Mouse (Mus musculus) liver, embryonic 11.5 days (tissue): ENCODE measurements around the gene Gpr157. TPM values are rescaled to one million over a fixed set of nuclear protein-coding genes. Genes with fewer than 3 reads are reported as not detected.

Experiments
- ATAC-seq: fragments of 200-750 bp; cut with Nextera tagmentation; replicated peaks from 2 replicates; pipeline ENCODE4 v1.8.0; 2017; ENCODE audit warnings: moderate number of reproducible peaks, mild to moderate bottlenecking, moderate TSS enrichment, moderate library complexity; ENCODE audit not compliant: low FRiP score
- DNase-seq: peaks from one replicate; pipeline ENCODE4 v3.0.0-alpha.2; 2017; ENCODE audit warnings: low spot score
- H3K27ac ChIP-seq: fragments of 300-500 bp; sonication (generic); 2 replicates; pipeline ENCODE4 v1.5.1; 2014; ENCODE audit warnings: mild to moderate bottlenecking, low read depth, low read length, control low read depth
- H3K27me3 ChIP-seq: fragments of 300-500 bp; sonication (generic); replicated peaks from 2 replicates; pipeline ENCODE4 v1.6.1; 2014; ENCODE audit warnings: low read length, mixed read lengths; ENCODE audit not compliant: control insufficient read depth, insufficient read depth
- H3K36me3 ChIP-seq: fragments of 300-500 bp; sonication (generic); 2 replicates; pipeline ENCODE4 v1.6.1; 2014; ENCODE audit warnings: mild to moderate bottlenecking, low read length, moderate library complexity, mixed read lengths; ENCODE audit not compliant: control insufficient read depth, insufficient read depth
- H3K4me1 ChIP-seq: fragments of 300-500 bp; sonication (generic); replicated peaks from 2 replicates; pipeline ENCODE4 v1.6.1; 2014; ENCODE audit warnings: low read length, mixed read lengths; ENCODE audit not compliant: control insufficient read depth, insufficient read depth
- H3K4me2 ChIP-seq: fragments of 300-500 bp; sonication (generic); 2 replicates; pipeline ENCODE4 v1.6.1; 2014; ENCODE audit warnings: mild to moderate bottlenecking, control low read depth, moderate library complexity
- H3K4me3 ChIP-seq: fragments of 300-500 bp; sonication (generic); 2 replicates; pipeline ENCODE4 v1.5.1; 2014; ENCODE audit warnings: low read depth, low read length, control low read depth
- H3K9ac ChIP-seq: fragments of 300-500 bp; sonication (generic); 2 replicates; pipeline ENCODE4 v1.6.1; 2014; ENCODE audit warnings: low read depth, low read length, control low read depth
- H3K9me3 ChIP-seq: fragments of 300-500 bp; sonication (generic); 2 replicates; pipeline ENCODE4 v1.6.1; 2016; ENCODE audit warnings: low read length, inconsistent platforms, mixed read lengths; ENCODE audit not compliant: control insufficient read depth
- WGBS: fragments of 180-500 bp; shearing (Covaris S2); extraction: QIAGEN DNeasy Blood & Tissue Kit; methylation state at CpG from one replicate; pipeline ENCODE4 v1.1.7; 2014; 5-methylcytosine and 5-hydroxymethylcytosine counted together
- polyA plus RNA-seq: library from polyadenylated mRNA; unstranded; fragments of >200 nt; fragmentation: Nextera tagmentation; extraction: Ambion mirVana; gene quantifications from 2 replicates; pipeline ENCODE4 v1.2.1, GENCODE M21; 2014

The Gpr157 gene
- polyA plus RNA-seq, 1 experiment from 2014 or later, result 0.29 TPM

DNA sequence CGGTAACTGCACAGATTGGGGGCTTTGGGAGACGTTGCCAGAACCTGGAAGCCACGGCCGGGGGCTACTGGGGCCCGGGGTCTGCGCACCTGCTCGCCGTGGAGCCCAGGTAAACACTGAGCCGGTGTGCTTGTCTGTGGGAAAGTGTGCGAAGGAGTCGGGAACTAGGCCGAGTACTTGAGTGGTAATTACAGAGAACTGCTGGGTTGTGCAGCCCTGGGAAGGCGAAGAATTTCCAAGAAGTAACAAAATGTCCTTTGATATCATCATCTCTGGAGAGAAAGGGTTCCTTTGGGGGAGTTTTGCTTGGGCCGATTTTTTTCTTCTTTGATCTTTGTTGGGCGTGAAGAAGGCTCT is 38.0 kb upstream of the Gpr157 start:
- no peak overlapping the region for H3K27ac ChIP-seq
- ATAC-seq (no peak), DNase-seq (no peak)
- H3K9ac ChIP-seq, result peak overlapping the region; percentile 34; the same call in 1 of the 2 replicates
- H3K4me2 ChIP-seq, result peak overlapping the region; percentile 81
- H3K9me3 ChIP-seq, result no peaks in the 10 kb centered on the region
- H3K36me3 ChIP-seq, result no peaks in the 10 kb centered on the region
- peaks cover 7% of the 10 kb centered on the region; the same call in 1 of the 2 replicates for H3K4me1 ChIP-seq
- peak overlapping the region; percentile 46 for H3K4me3 ChIP-seq
- 16% methylated on average over 15 of the region's 15 CpGs for WGBS
- H3K27me3 ChIP-seq, result peaks cover 58% of the 10 kb centered on the region

DNA sequence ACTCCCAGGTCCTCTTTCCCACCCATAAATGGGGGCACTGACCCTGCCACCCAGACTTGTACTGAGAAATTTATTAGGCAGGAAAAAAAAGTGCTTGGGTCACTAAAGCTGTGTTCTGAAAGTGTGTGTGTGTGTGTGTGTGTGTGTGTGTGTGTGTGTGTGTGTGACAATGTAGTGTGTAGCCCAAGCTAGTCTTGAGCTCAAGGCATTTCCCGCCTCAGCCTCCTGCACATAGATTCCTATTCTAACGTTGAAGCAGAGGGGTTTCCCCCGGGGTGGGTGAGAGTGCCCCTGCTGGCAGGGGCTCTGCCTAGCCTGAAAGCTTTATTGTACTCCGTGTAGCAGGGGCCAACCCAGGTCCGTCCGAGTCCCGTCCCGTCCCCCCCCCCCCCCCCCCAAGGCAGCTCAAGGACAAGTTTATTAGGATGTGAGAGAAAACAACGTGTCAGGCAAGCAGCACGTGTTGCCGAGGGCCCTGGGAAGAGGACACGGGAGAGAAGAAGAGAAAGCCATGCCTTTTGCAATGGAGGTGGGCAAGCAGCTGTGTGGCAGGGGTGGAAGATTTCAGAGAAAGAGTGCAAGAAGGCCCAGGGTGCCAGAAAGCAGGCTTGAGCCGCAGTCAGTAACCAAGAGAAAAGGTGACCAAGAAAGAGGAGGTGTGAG is 37.5 kb upstream of the Gpr157 start:
- ATAC-seq (no peak), DNase-seq (no peak)
- Histone ChIP-seq H3K9me3 (no peaks in the 10 kb centered on the region), H3K27me3 (peaks cover 55% of the 10 kb centered on the region), H3K4me2 (peak overlapping the region; percentile 81; the same call in 1 of the 2 replicates), H3K27ac (no peak overlapping the region), H3K9ac (no peak overlapping the region), H3K4me1 (peaks cover 7% of the 10 kb centered on the region; the same call in 1 of the 2 replicates), H3K36me3 (no peaks in the 10 kb centered on the region), H3K4me3 (no peak overlapping the region)
- 14% methylated on average over 13 of the region's 13 CpGs for WGBS

DNA sequence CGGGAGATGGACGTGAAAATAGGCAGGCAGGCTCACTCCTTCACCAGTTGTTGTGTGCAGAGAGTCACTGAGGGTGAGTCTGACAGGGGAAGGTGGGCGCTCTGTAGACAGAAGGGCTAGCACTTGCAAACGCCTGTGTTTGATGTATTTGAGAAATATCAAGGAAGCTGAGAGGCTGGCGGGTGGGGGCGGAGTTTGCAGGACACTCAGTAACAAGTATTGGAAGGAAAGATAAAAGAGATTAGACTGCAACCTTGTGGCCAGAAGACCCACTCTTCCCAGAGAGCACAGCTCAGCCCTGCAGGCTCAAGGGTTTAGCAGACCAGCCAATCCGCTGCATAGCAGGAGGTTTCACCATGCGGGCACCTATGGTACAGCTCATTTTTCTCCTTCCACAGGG is 35.7 kb upstream of the Gpr157 start:
- ATAC-seq, result no peak
- Histone ChIP-seq H3K4me3 (no peak overlapping the region), H3K4me2 (no peak overlapping the region), H3K27ac (no peak overlapping the region), H3K27me3 (peaks cover 46% of the 10 kb centered on the region), H3K36me3 (no peaks in the 10 kb centered on the region), H3K9me3 (no peaks in the 10 kb centered on the region), H3K9ac (no peak overlapping the region), H3K4me1 (peaks cover 7% of the 10 kb centered on the region; the same call in 1 of the 2 replicates)
- 63% methylated on average over 8 of the region's 8 CpGs for WGBS
- no peak for DNase-seq

DNA sequence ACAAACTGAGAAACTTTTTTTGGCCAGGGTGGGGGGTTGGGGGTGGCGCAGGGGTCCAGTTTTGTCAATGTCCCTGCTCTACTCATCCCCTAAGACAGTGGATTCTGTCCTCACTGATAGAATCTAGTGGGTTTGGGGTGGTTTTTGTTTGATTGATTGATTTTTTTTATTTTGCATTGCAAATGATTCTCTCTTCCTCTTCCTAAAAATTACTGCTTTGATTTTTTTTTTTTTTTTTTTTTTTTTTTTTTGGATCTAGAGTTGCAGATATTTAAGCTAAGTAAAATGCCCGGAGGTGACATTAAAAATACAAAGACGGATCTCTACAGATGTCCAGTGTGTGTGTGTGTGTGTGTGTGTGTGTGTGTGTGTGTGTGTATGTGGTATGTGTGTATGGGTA is 34.8 kb upstream of the Gpr157 start:
- H3K9ac ChIP-seq, result no peak overlapping the region
- peaks cover 7% of the 10 kb centered on the region; the same call in 1 of the 2 replicates for H3K4me1 ChIP-seq
- 85% methylated on average over 3 of the region's 3 CpGs for WGBS
- ATAC-seq (no peak), DNase-seq (no peak)
- H3K27ac ChIP-seq, result no peak overlapping the region
- H3K27me3 ChIP-seq, result peaks cover 41% of the 10 kb centered on the region
- H3K4me3 ChIP-seq, result no peak overlapping the region
- no peaks in the 10 kb centered on the region for H3K36me3 ChIP-seq
- H3K4me2 ChIP-seq, result no peak overlapping the region
- no peaks in the 10 kb centered on the region for H3K9me3 ChIP-seq

DNA sequence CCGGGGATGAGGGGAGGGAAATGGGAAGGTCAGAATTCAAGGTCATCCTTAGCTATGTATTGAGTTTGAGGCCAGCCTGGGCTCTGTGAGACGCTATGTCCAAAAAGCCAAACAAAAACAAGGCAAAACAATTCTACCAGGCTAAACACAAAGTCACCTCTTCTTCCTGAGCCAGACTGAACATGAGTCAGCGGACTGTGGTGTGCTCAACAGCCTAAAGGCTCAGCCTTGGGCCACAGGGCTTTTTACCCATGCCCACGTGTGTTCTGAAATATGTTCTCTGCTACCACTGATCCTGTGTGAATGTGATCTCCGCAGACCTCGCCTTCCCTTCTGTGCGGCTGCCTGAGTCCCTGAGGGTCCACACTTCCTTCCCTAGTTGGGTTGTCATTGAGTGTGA is 31.0 kb upstream of the Gpr157 start:
- Histone ChIP-seq H3K27ac (no peak overlapping the region), H3K4me3 (no peak overlapping the region), H3K36me3 (no peaks in the 10 kb centered on the region), H3K9me3 (no peaks in the 10 kb centered on the region), H3K4me2 (no peak overlapping the region), H3K4me1 (peaks cover 9% of the 10 kb centered on the region), H3K27me3 (peaks cover 3% of the 10 kb centered on the region; the same call in 1 of the 2 replicates), H3K9ac (no peak overlapping the region)
- no peak for DNase-seq
- ATAC-seq, result no peak
- 57% methylated on average over 7 of the region's 7 CpGs for WGBS

DNA sequence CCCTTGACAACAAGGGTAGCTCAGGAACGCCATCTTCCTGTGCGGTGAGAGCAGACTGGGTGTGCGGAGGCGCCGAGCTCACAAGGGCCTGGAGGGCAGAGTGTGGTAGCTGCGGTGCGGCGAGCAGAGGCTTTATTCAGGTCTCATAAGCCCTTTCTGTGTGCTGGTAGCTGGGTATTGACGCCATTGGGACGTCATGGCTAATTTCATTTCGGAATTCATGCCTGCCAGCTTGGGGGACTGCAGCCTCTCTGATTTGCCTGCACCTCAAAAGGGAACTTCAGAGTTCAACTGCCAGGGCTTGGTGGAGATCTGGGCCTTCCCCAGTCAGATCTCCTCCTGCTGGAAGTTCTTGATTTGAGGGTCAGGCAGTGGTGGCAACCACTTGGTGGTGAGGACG is 29.4 kb upstream of the Gpr157 start:
- DNase-seq, result no peak
- no peak overlapping the region for H3K27ac ChIP-seq
- no peak overlapping the region for H3K9ac ChIP-seq
- no peak overlapping the region for H3K4me3 ChIP-seq
- no peaks in the 10 kb centered on the region for H3K9me3 ChIP-seq
- peaks cover 8% of the 10 kb centered on the region; the same call in 1 of the 2 replicates for H3K4me1 ChIP-seq
- no peaks in the 10 kb centered on the region for H3K27me3 ChIP-seq
- no peaks in the 10 kb centered on the region for H3K36me3 ChIP-seq
- no peak for ATAC-seq
- 90% methylated on average over 12 of the region's 12 CpGs for WGBS
- H3K4me2 ChIP-seq, result no peak overlapping the region

DNA sequence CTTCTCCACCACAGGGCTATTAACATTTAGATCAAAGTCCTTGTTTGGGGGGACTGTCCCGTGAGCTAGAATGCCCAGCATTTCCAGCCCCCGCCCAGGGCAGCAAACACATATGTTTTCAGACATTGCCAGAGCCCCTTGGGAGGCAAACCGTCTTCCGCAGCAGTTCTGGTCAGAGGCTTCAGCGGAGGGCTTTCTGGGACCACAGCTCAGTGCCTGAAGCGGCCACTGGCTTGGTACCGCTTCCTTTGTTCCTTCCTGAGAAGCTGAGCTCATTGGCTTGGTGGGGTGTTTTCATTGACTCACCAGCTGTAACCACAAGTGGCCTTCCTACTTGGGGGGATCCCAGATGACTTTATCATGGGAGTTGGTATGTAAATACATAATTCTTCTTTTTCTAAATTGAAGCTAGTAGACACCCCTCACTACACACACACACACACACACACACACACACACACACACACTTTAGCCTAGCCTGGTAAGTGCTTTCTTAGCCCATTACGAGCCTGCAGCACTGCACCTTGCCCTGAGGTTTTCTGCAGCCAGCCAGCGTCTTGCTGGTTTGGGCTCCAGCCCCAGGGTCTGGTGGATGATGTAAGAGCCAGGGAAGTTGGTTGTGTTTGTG is 27.2 kb upstream of the Gpr157 start:
- no peak overlapping the region for H3K9ac ChIP-seq
- ATAC-seq, result no peak
- H3K4me3 ChIP-seq, result no peak overlapping the region
- DNase-seq, result no peak
- WGBS, result 47% methylated on average over 9 of the region's 9 CpGs
- no peaks in the 10 kb centered on the region for H3K9me3 ChIP-seq
- H3K27me3 ChIP-seq, result no peaks in the 10 kb centered on the region
- H3K27ac ChIP-seq, result no peak overlapping the region
- no peak overlapping the region for H3K4me2 ChIP-seq
- peaks cover 8% of the 10 kb centered on the region; the same call in 1 of the 2 replicates for H3K4me1 ChIP-seq
- H3K36me3 ChIP-seq, result no peaks in the 10 kb centered on the region

DNA sequence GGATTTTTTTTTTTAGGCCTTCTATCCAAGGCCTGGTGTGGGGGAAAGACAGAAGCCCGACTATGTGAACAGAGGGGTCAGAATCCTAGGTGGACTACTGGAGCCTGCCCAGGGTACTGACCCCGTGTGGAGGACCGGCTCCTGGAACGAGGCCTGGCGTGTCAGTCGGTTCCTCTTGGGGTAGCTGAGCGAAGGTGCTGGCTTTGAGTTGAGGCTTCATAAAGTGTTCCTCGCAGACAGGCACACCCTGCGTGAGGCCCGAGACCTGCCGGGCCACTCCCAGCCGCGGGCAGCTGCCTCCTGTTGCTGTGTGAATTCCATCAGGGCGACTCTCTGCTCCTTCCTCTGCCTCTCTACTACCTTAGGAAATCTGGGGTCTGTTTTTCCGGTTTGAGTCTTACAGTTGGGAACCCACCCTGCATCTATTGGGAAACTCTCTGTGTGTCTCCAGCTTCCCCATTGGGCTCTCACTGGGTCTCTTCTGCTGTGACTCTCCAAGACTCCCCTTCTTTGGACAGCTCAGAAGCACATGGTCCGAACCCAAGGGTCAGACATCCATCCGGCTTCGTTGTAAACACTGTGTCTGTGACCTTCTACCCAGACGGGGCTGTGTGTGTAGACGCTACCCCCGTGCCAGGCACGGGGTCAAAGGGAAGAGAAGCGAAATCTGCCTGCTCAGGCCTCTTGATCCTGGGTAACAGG is 26.5 kb upstream of the Gpr157 start:
- H3K4me2 ChIP-seq, result no peak overlapping the region
- DNase-seq, result no peak
- H3K27me3 ChIP-seq, result no peaks in the 10 kb centered on the region
- no peak overlapping the region for H3K9ac ChIP-seq
- no peak overlapping the region for H3K4me3 ChIP-seq
- no peaks in the 10 kb centered on the region for H3K9me3 ChIP-seq
- no peak for ATAC-seq
- H3K36me3 ChIP-seq, result no peaks in the 10 kb centered on the region
- WGBS, result 61% methylated on average over 23 of the region's 23 CpGs
- no peak overlapping the region for H3K27ac ChIP-seq
- H3K4me1 ChIP-seq, result peaks cover 8% of the 10 kb centered on the region; the same call in 1 of the 2 replicates
